Mouse (Mus musculus) myocyte (in vitro differentiated cells): ENCODE measurements around the gene Cage1. TPM values are rescaled to one million over a fixed set of nuclear protein-coding genes. Genes with fewer than 3 reads are reported as not detected.

Source experiments
- H3K27me3 ChIP-seq: one replicate; pipeline ENCODE4 v1.6.1; 2011; ENCODE audit not compliant: control insufficient read depth, insufficient read depth, insufficient read length
- H3K36me3 ChIP-seq: one replicate; pipeline ENCODE4 v1.6.1; 2011; ENCODE audit not compliant: control insufficient read depth, insufficient read depth
- H3K4me2 ChIP-seq: one replicate; pipeline ENCODE4 v1.6.1; 2011; ENCODE audit warnings: low read depth, control low read depth
- H3K4me3 ChIP-seq: one replicate; pipeline ENCODE4 v1.5.1; 2011; ENCODE audit warnings: mild to moderate bottlenecking, control low read depth, moderate library complexity
- H3K79me2 ChIP-seq: one replicate; pipeline ENCODE4 v1.6.1; 2011; ENCODE audit not compliant: control insufficient read depth, insufficient read depth
- H3ac ChIP-seq: one replicate; pipeline ENCODE4 v1.6.1; 2011; ENCODE audit not compliant: control insufficient read depth, insufficient read length
- CEBPB ChIP-seq: IDR thresholded peaks from 2 replicates; pipeline ENCODE4 v1.6.1; 2011; ENCODE audit warnings: mild to moderate bottlenecking, moderate library complexity; ENCODE audit not compliant: poor library complexity, insufficient read depth, severe bottlenecking
- E2F4 ChIP-seq: IDR thresholded peaks from one replicate; pipeline ENCODE4 v1.6.1; 2011; ENCODE audit warnings: mild to moderate bottlenecking, control low read depth, moderate library complexity; ENCODE audit not compliant: insufficient read depth
- MAX ChIP-seq: IDR thresholded peaks from one replicate; pipeline ENCODE4 v1.6.1; 2011; ENCODE audit warnings: low read depth, mild to moderate bottlenecking, control low read depth
- MYOD1 ChIP-seq, 3 experiments: IDR thresholded peaks; one replicate each; pipeline ENCODE4 v1.6.1; 2011; ENCODE audit warnings: control low read depth in 2 of 3, low read depth in 2 of 3, mild to moderate bottlenecking in 2 of 3, moderate library complexity in 1 of 3; ENCODE audit not compliant: insufficient read length in 2 of 3, control insufficient read depth in 1 of 3
- MYOG ChIP-seq, 3 experiments: IDR thresholded peaks; one replicate each; pipeline ENCODE4 v1.6.1; 2011; ENCODE audit warnings: control low read depth in 2 of 3, low read depth in 2 of 3, mild to moderate bottlenecking in 2 of 3; ENCODE audit not compliant: insufficient read length in 2 of 3, control insufficient read depth in 1 of 3, insufficient read depth in 1 of 3
- POLR2A ChIP-seq: IDR thresholded peaks from one replicate; pipeline ENCODE4 v1.6.1; 2011; ENCODE audit warnings: low read depth, mild to moderate bottlenecking, control low read depth, moderate library complexity; ENCODE audit not compliant: insufficient read length
- POLR2AphosphoS2 ChIP-seq: IDR thresholded peaks from one replicate; pipeline ENCODE4 v1.6.1; 2011; ENCODE audit warnings: low read depth, control low read depth; ENCODE audit not compliant: insufficient read length
- REST ChIP-seq: IDR thresholded peaks from one replicate; pipeline ENCODE4 v1.6.1; 2011; ENCODE audit warnings: mild to moderate bottlenecking, control low read depth, moderate library complexity; ENCODE audit not compliant: insufficient read depth, insufficient read length
- SRF ChIP-seq: IDR thresholded peaks from one replicate; pipeline ENCODE4 v1.6.1; 2011; ENCODE audit warnings: low read depth; ENCODE audit not compliant: control insufficient read depth, insufficient read length
- TCF12 ChIP-seq: IDR thresholded peaks from one replicate; pipeline ENCODE4 v1.6.1; 2011; ENCODE audit warnings: mild to moderate bottlenecking, control low read depth; ENCODE audit not compliant: poor library complexity, insufficient read depth, severe bottlenecking
- TCF3 ChIP-seq: IDR thresholded peaks from one replicate; pipeline ENCODE4 v1.6.1; 2011; ENCODE audit warnings: low read depth, control low read depth; ENCODE audit not compliant: insufficient read length
- USF1 ChIP-seq: IDR thresholded peaks from one replicate; pipeline ENCODE4 v1.6.1; 2011; ENCODE audit warnings: low read depth, mild to moderate bottlenecking, control low read depth, moderate library complexity
- polyA plus RNA-seq: library from polyadenylated mRNA; unstranded; fragments of >200 nt; fragmentation: generic; extraction: Trizol; gene quantifications from one replicate; pipeline ENCODE4 v1.2.1, GENCODE M21; 2012; ENCODE audit warnings: missing spikeins

Gene Cage1
- polyA plus RNA-seq: 0.35 TPM

DNA sequence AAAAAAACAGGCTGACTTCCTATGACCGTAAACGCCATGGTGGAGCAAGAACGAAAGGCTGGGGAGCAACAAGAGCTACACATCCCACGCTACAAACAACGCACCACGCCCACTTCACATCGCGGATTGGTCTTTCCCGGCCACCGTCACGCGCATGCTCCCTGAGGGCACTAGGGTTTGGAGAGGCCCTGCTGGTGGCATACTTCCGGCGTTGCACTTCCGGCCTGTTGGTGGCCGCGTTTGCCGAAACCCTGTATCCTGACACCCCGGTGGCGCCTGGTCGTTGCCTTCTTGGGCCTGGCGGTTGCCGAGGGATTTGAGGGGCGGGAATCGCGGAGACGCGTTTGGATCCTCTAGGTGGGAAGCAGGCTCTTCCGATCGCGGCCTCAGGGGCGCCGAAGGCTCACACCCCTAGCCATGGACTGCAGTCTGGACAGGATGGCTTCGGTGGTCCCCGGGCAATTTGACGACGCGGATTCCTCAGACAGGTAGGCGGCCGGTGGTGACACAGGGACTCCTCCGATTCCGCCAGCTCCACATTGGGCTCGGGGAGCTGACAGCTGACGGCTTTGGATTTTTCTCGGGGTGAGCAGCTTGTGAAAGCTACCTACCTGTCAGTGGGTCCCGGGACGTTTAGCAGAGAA lies at the start of gene Cage1:
Gene Cage1, minus strand, starts transcription at position 26 of the 644 bp plus-strand sequence.
- Histone ChIP-seq H3K79me2 (peaks cover 23% of the 10 kb centered on the region), H3K36me3 (peaks cover 8% of the 10 kb centered on the region), H3K27me3 (no peaks in the 10 kb centered on the region), H3ac (peak within 1 kb of the TSS; percentile 39), H3K4me2 (peak within 1 kb of the TSS; percentile 86), H3K4me3 (peak within 1 kb of the TSS; percentile 99)
- peak; percentile 68 for TF ChIP-seq MAX
- TF ChIP-seq MYOD1 (IDR thresholded peaks at IDR 0.05; ENCODE audit: control insufficient read depth in 1 of 3, insufficient read length in 2 of 3, low read depth in 2 of 3): no peak
- no peak for TF ChIP-seq REST
- TF ChIP-seq CEBPB: no peak
- no peak for TF ChIP-seq TCF3
- TF ChIP-seq SRF: peak; percentile 53
- peak; percentile 82 for TF ChIP-seq POLR2A

DNA sequence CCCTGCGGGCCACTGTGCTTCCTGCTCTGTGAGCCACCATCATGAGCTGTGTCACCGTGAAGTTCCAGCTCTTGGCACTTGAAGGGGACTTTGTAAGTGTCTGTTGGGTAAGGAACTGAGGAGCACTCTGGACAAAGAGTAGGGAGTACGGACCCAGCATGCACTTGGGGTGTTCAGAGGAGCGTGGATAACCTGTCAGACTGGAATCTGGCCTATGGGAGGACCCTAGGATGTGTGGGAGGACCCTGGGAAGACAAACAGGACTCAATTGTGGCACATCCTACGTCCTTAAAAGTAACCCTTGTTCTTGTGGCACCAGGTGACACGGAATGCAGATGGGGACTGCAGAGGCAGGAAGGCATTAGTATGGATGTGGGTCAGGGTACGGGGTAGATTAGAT lies 44.3 kb upstream of the Cage1 start:
- no peak overlapping the region for H3K4me3 ChIP-seq
- H3K4me2 ChIP-seq: no peak overlapping the region
- no peaks in the 10 kb centered on the region for H3K27me3 ChIP-seq
- no peaks in the 10 kb centered on the region for H3K79me2 ChIP-seq
- H3K36me3 ChIP-seq: no peaks in the 10 kb centered on the region
- H3ac ChIP-seq: no peak overlapping the region
- TF ChIP-seq MAX (no peak), CEBPB (no peak), MYOG (IDR thresholded peaks at IDR 0.05; ENCODE audit: control insufficient read depth in 1 of 3, insufficient read depth in 1 of 3, insufficient read length in 2 of 3, low read depth in 2 of 3) (no peak), POLR2AphosphoS2 (no peak), TCF3 (no peak), SRF (no peak), TCF12 (no peak), POLR2A (no peak), USF1 (no peak), MYOD1 (IDR thresholded peaks at IDR 0.05; ENCODE audit: control insufficient read depth in 1 of 3, insufficient read length in 2 of 3, low read depth in 2 of 3) (no peak), REST (no peak), E2F4 (no peak)

DNA sequence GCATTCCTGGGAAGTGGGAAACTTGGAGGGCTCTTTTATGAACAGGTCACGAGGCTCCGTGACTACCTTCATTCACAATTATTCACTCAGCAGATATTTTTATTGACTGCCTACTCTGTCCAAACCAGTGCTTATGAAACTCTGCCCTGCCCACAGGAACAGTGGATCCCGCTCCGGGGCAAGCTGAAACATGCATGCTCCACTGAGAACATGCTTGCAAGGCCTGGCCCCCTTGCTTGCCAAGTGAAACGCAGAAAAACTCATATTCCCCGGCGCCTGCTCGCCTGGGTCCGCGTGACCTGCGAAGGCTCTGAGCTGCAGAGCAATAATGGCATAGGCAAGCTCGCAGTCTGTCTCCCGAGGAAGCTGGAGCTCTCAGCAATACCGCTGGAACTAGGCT lies 43.9 kb upstream of the Cage1 start:
- Histone ChIP-seq H3K4me2 (no peak overlapping the region), H3K36me3 (no peaks in the 10 kb centered on the region), H3K4me3 (no peak overlapping the region), H3K27me3 (no peaks in the 10 kb centered on the region), H3ac (no peak overlapping the region), H3K79me2 (no peaks in the 10 kb centered on the region)
- no peak for TF ChIP-seq TCF3
- no peak for TF ChIP-seq SRF
- no peak for TF ChIP-seq POLR2A
- TF ChIP-seq POLR2AphosphoS2: no peak
- TF ChIP-seq CEBPB: no peak
- no peak for TF ChIP-seq MYOG (IDR thresholded peaks at IDR 0.05; ENCODE audit: control insufficient read depth in 1 of 3, insufficient read depth in 1 of 3, insufficient read length in 2 of 3, low read depth in 2 of 3)
- no peak for TF ChIP-seq TCF12
- no peak for TF ChIP-seq MYOD1 (IDR thresholded peaks at IDR 0.05; ENCODE audit: control insufficient read depth in 1 of 3, insufficient read length in 2 of 3, low read depth in 2 of 3)

GRCm38 (mm10) chr13:38080014-38080413 lies 43.1 kb upstream of the Cage1 start:
- H3K36me3 ChIP-seq: no peaks in the 10 kb centered on the region
- TF ChIP-seq POLR2AphosphoS2 (no peak), POLR2A (no peak), REST (no peak)
- H3K4me2 ChIP-seq: no peak overlapping the region
- no peaks in the 10 kb centered on the region for H3K79me2 ChIP-seq
- H3K4me3 ChIP-seq: no peak overlapping the region
- no peak overlapping the region for H3ac ChIP-seq
- H3K27me3 ChIP-seq: no peaks in the 10 kb centered on the region

- H3K79me2 ChIP-seq: no peaks in the 10 kb centered on the region
- H3K27me3 ChIP-seq: no peaks in the 10 kb centered on the region
- no peaks in the 10 kb centered on the region for H3K36me3 ChIP-seq
- no peak overlapping the region for H3K4me2 ChIP-seq
- no peak overlapping the region for H3K4me3 ChIP-seq
- TF ChIP-seq TCF3: no peak
- no peak for TF ChIP-seq MYOD1 (IDR thresholded peaks at IDR 0.05; ENCODE audit: control insufficient read depth in 1 of 3, insufficient read length in 2 of 3, low read depth in 2 of 3)
- TF ChIP-seq MAX: no peak
- no peak for TF ChIP-seq USF1
- TF ChIP-seq MYOG (IDR thresholded peaks at IDR 0.05; ENCODE audit: control insufficient read depth in 1 of 3, insufficient read depth in 1 of 3, insufficient read length in 2 of 3, low read depth in 2 of 3): no peak
- TF ChIP-seq TCF12: no peak
- TF ChIP-seq E2F4: no peak
- TF ChIP-seq POLR2AphosphoS2: no peak
- no peak for TF ChIP-seq CEBPB
- no peak for TF ChIP-seq SRF
- H3ac ChIP-seq: no peak overlapping the region
Measured at GRCm38 (mm10) chr13:38079366-38079765, 42.5 kb upstream of the Cage1 start.
